Mouse (Mus musculus): Measurements from ENCODE around the gene Pramel5. TPM values are rescaled to one million over a fixed set of nuclear protein-coding genes. Genes with fewer than 3 reads are reported as not detected.
"Not testable (repeated sequence)": the region's sequence is repeated elsewhere in the genome, so short reads cannot be mapped to it uniquely, and the experiment has no call there.

Gene Pramel5
- polyA plus RNA-seq (2015; fragmentation: Nextera tagmentation; extraction: Ambion mirVana) = not detected in 2 replicates

DNA sequence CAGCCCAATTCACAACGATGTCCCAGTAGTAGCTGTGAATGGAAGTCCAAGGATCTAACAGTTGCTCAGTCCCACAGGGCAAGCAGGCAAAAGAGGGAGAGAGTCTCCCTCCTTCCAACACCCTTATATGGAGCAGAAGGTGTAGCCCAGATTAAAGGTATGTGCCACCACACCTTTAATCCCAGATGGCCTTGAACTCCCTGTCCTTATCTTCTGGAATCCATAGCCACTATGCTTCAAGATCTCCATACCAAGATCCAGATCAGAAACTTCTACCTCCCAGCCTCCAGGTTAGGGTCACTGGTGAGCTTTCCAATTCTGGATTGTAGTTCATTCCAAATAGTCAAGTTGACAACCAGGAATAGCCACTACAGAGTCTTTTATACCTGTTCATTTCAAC, at the start of gene Pramel5:
TSS of gene Pramel5 (minus strand) at position 101 of the 400 bp plus-strand sequence.
- H3K4me3 ChIP-seq; H3K4me1 ChIP-seq (replicated peaks); H3K36me3 ChIP-seq; H3K27ac ChIP-seq; H3K4me2 ChIP-seq; H3K9ac ChIP-seq; H3K9me3 ChIP-seq (replicated peaks); ATAC-seq (replicated peaks; ENCODE audit: insufficient number of reproducible peaks, insufficient read depth, low FRiP score, low read depth); H3K27me3 ChIP-seq: not testable (repeated sequence)
- 61% methylated on average over 1 of the region's 1 CpGs for WGBS

DNA sequence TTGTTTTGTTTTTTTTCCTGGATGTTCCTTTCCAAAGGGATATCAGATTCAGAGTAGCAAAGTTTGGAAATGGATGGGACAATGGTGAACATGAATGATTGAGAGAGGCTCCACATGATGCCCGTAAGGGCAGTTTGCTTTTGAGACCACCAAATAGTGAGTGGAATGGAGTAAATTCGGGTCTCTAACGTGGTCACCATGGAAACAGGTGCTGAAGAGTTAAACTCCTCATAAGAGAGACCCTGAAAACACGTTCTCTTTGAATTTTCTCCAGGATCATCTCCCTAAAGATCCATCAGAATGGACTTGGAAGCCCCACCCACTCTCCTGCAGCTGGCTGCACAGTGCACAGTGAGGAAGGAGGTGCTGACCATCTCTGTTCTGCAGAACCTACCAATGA, 49.7 kb upstream of the Pramel5 start, which contains the start of gene Gm13128:
TSS of gene Gm13128 (plus strand) at position 301 of the 400 bp plus-strand sequence.
- H3K27me3 ChIP-seq; H3K27ac ChIP-seq; H3K9ac ChIP-seq; H3K9me3 ChIP-seq (replicated peaks); ATAC-seq (replicated peaks; ENCODE audit: insufficient number of reproducible peaks, insufficient read depth, low FRiP score, low read depth); H3K36me3 ChIP-seq; H3K4me1 ChIP-seq (replicated peaks); H3K4me2 ChIP-seq; H3K4me3 ChIP-seq: not testable (repeated sequence)
- 51% methylated on average over 4 of the region's 4 CpGs for WGBS

DNA sequence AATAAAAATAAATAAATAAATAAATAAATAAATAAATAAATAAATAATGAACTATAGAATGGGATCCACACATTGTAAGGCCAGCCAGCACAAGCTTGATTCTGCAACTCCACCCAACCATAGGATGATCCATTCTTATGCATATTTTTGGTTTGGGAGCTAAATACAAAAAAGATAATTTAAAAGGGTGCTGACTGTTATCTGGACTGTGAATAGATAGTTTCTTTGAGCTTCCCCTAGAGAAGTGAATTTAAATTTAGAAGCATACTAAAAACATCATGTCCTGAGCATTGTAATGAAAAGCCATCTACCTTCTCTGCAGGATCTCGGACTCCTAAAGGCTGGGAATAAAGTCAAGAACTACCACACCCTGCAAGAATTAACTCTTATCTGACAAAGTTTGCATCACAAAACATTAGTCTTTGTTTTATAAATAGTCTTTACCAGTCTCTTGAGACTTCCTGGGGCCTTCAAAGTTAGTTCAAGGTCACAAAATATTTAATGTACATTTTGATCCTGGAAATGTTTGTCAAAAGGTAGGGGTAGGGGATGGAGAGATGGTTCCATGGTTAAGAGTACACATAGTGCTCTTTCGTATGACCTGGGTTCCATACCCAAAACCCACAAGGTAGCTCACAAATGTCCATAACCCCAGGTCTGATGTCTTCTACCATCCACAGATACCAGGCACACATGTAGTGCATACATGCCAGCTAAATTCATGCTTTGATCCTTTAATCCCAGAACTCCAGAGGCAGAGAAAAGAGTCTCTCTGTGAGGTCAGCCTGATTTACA, 32.6 kb upstream of the Pramel5 start:
- not testable (repeated sequence) for H3K4me2 ChIP-seq; H3K9me3 ChIP-seq (replicated peaks); H3K4me3 ChIP-seq; H3K4me1 ChIP-seq (replicated peaks); H3K36me3 ChIP-seq; H3K9ac ChIP-seq; H3K27me3 ChIP-seq; H3K27ac ChIP-seq; ATAC-seq (replicated peaks; ENCODE audit: insufficient number of reproducible peaks, insufficient read depth, low FRiP score, low read depth)
- 86% methylated on average over 2 of the region's 2 CpGs for WGBS

DNA sequence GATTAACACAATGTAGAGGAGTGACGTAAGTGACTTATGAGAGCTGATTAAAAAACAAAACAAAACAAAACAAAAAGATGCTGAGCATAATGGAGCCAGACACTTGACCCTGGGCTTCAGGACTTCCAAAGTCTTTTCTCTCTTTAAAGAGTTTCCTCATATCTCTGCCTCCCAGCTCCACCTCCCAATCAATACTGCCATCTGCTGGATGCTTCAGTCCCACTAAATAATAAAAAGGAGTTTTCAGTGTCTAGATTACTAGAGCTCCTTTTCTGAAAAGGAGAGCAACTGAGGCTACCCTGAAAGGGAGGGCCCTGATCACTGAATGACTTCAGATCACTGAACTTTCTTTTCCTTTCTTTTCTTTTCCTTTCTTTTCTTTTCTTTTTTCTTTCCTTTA, 19.1 kb upstream of the Pramel5 start:
- H3K36me3 ChIP-seq; ATAC-seq (replicated peaks; ENCODE audit: insufficient number of reproducible peaks, insufficient read depth, low FRiP score, low read depth); H3K4me1 ChIP-seq (replicated peaks); H3K4me3 ChIP-seq; H3K27ac ChIP-seq; H3K4me2 ChIP-seq; H3K9ac ChIP-seq; H3K9me3 ChIP-seq (replicated peaks); H3K27me3 ChIP-seq: not testable (repeated sequence)
- 46% methylated on average over 1 of the region's 1 CpGs for WGBS

DNA sequence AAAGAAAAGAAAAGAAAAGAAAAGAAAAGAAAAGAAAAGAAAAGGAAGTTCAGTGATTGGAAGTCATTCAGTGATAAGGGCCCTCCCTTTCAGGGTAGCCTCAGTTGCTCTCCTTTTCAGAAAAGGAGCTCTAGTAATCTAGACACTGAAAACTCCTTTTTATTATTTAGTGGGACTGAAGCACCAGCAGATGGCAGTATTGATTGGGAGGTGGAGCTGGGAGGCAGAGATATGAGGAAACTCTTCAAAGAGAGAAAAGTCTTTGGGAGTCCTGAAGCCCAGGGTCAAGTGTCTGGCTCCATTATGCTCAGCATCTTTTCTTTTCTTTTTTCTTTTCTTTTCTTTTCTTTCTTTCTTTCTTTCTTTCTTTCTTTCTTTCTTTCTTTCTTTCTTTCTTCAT, 25.5 kb downstream of the Pramel5 start:
- H3K4me1 ChIP-seq (replicated peaks); H3K27me3 ChIP-seq; H3K4me3 ChIP-seq; H3K4me2 ChIP-seq; H3K9me3 ChIP-seq (replicated peaks); H3K9ac ChIP-seq; H3K36me3 ChIP-seq; H3K27ac ChIP-seq; ATAC-seq (replicated peaks; ENCODE audit: insufficient number of reproducible peaks, insufficient read depth, low FRiP score, low read depth): not testable (repeated sequence)

Other genes with a start within 250 kb of the Pramel5 start
- not detected in 2 replicates for gene Pramel4, start 221.4 kb downstream of the Pramel5 start, polyA plus RNA-seq (2015; fragmentation: Nextera tagmentation; extraction: Ambion mirVana)
- gene Gm13102, start 174.0 kb downstream of the Pramel5 start, polyA plus RNA-seq (2015; fragmentation: Nextera tagmentation; extraction: Ambion mirVana) = not detected in 2 replicates
- gene Oog3, start 117.8 kb downstream of the Pramel5 start, polyA plus RNA-seq (2015; fragmentation: Nextera tagmentation; extraction: Ambion mirVana) = not detected in 2 replicates
- gene Oog2, start 89.8 kb downstream of the Pramel5 start, polyA plus RNA-seq (2015; fragmentation: Nextera tagmentation; extraction: Ambion mirVana) = not detected in 2 replicates
- not detected in 2 replicates for gene C87977, start 67.2 kb downstream of the Pramel5 start, polyA plus RNA-seq (2015; fragmentation: Nextera tagmentation; extraction: Ambion mirVana)
- not detected in 2 replicates for gene Gm13128, start 49.8 kb upstream of the Pramel5 start, polyA plus RNA-seq (2015; fragmentation: Nextera tagmentation; extraction: Ambion mirVana)
- gene Gm13119, start 77.5 kb upstream of the Pramel5 start, polyA plus RNA-seq (2015; fragmentation: Nextera tagmentation; extraction: Ambion mirVana) = not detected in 2 replicates
- not detected in 2 replicates for gene Pramef20, start 97.4 kb upstream of the Pramel5 start, polyA plus RNA-seq (2015; fragmentation: Nextera tagmentation; extraction: Ambion mirVana)
- 0.16 TPM in 1 of 2 replicates, not detected in the other for gene Pramef12, start 128.0 kb upstream of the Pramel5 start, polyA plus RNA-seq (2015; fragmentation: Nextera tagmentation; extraction: Ambion mirVana)
- not detected in 2 replicates for gene 1700012P22Rik, start 158.3 kb upstream of the Pramel5 start, polyA plus RNA-seq (2015; fragmentation: Nextera tagmentation; extraction: Ambion mirVana)
- gene Gm9944, start 172.8 kb upstream of the Pramel5 start, polyA plus RNA-seq (2015; fragmentation: Nextera tagmentation; extraction: Ambion mirVana) = not detected in 2 replicates
- gene Aadacl3, start 183.3 kb upstream of the Pramel5 start, polyA plus RNA-seq (2015; fragmentation: Nextera tagmentation; extraction: Ambion mirVana) = not detected in 2 replicates
- not detected in 2 replicates for gene 9430007A20Rik, start 239.3 kb upstream of the Pramel5 start, polyA plus RNA-seq (2015; fragmentation: Nextera tagmentation; extraction: Ambion mirVana)